Mouse (Mus musculus): ENCODE results near the gene Ptcd2.
A peak's percentile ranks its signal among the peaks of the same experiment; 100 is the strongest.
"Not testable (repeated sequence)": the region's sequence is repeated elsewhere in the genome, so short reads cannot be mapped to it uniquely, and the experiment has no call there.

Gene Ptcd2

GRCm38 (mm10) chr13:99356428-99357265, 12.1 kb upstream of the Ptcd2 start:
- no peak for DNase-seq (ENCODE audit: low spot score in 2 of 2)

- DNase-seq (ENCODE audit: low spot score in 2 of 2), result no peak
These were observed 11.4 kb upstream of the Ptcd2 start for GRCm38 (mm10) chr13:99355861-99356260.

DNA sequence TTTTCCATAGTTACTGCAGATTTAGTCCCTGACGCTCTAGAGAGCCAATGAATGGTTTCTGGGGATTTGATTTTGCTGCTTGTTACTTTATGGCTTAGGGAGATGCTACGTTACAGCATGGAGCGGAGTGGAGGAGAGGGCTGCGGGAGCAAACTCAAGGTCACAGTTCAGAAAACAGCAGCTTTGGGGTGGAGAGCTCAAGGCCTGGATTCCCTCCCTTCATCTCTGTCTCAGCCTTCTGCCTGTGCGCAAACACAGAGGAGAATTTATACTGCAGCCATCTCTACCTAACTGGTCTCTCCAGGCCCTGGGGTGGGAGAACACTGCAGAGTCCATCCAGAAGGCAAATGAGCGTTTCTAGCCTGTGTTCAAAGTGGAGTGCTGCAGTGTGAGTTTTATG, 10.6 kb upstream of the Ptcd2 start:
- DNase-seq (ENCODE audit: low spot score in 2 of 2), result no peak

GRCm38 (mm10) chr13:99353490-99353851, 9.0 kb upstream of the Ptcd2 start:
- no peak for DNase-seq (ENCODE audit: low spot score in 2 of 2)

DNA sequence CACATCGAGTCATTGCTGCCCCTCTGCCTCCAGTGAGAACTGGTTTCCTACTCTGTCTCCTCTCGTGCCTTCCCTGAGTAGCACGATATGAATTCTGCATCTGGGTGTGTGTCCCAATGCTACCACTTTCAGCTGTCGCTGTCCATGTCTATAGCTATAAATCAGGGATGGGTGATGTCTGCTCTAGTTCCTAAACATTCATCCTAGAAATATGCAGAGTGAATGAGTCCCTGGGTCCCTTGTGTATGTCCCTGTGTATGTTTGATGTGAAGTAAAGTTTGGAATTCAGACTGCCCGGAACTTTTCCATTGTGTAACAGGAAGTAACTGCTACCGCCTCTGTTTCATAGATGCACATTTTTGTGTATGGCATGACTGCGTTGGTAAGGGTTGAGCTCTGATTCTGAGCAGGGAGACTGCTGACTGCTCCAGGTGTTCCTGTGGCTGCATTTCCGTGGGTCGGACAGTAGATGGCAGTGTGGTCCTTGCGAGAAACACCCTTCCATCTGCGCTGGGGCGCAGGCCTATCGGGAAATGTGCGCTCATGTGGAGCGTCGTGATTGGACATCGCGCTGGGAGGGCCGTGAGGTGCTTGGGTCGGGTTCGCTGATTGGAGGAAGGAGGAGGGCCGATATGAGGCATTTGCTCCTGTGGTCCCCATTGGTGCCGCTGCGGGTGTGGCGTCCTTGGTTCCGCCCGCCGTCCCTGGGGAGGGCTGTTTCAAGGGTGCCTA, 8.4 kb upstream of the Ptcd2 start:
- peak; percentile 85 to 94 for DNase-seq (ENCODE audit: low spot score in 2 of 2)

DNA sequence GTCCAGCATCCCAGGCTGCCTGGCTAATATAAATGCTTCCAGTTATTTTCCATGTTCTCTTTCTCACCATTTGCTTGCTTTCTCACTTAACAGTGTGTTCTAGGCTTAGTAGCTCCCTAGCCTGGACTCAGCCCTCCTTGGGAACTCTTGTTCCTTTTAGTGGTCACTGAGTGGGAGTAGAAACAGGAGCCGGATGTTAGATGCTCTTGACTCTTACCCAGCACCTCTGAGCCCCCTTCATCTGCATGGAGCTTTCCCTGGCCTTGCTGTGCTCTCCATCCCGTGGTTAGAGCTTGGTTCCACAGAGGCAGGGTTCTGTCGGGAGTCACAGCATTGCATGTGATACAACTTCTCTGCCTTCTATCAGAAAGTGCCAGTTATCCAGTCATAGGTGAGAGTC, 7.1 kb upstream of the Ptcd2 start:
- no peak for DNase-seq (ENCODE audit: low spot score in 2 of 2)

DNA sequence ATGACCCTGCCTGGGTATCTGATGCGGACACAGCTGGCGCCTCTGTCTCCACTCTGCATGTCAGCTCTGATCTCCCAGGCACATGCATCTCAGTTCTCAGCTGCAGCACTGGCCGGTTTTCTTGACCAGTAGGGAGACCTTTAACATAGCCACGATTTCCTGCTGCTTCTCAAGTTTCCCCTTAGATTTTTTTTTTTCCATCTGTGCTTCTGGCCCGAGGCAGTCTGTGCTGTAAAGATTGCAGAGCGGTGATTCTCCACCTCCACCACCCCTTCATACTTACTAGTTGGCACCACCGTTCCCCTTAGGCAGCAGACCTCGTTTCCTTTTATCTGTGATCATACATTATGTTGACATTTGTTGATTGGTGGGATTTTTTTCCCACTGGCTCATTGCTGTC, 6.7 kb upstream of the Ptcd2 start:
- no peak for DNase-seq (ENCODE audit: low spot score in 2 of 2)

GRCm38 (mm10) chr13:99350009-99350408, 5.5 kb upstream of the Ptcd2 start:
- DNase-seq (ENCODE audit: low spot score in 2 of 2), result no peak

GRCm38 (mm10) chr13:99343876-99344598, 468 bp downstream of the Ptcd2 start:
- DNase-seq (ENCODE audit: low spot score in 2 of 2), result no peak

DNA sequence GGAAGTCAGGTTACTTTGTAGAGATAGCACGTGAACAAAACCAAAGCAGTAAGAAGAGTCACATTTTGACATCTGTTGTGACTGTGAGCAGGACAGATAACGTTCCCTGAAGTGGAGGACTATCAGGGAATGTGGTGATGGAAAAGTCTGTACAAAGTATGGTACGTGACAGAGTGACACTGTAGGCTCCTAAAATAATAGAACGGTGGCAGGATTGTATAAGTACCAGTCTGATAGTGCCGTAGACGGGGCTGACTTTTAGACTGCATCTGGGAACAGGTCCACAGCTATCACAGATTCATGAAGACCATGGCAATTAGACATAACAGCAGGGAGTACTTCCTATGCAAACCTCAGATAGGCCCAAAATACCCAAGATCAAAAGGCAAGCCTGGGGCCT, 3.0 kb downstream of the Ptcd2 start:
- no peak for DNase-seq (ENCODE audit: low spot score in 2 of 2)

- DNase-seq (ENCODE audit: low spot score in 2 of 2), result no peak
These were observed 7.0 kb downstream of the Ptcd2 start for GRCm38 (mm10) chr13:99337510-99337909.

DNA sequence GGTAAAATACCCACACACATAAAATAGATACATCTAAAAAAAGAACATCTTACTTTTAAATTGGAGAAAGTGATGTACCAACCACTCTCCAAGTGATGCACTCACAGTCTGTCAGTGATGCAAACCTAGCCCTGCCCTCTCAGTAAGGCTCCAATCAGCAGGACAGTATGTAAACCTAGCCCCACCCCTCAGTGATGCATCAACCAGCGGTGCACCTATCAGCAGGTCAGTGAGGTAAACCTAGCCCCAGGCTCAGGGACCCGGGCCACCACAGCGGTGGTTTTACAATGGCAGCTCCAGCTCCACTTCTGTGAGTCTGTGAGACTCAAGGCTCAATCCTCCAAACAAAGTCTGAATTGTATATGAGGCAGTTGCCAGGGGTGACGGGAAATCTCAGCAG, 13.2 kb downstream of the Ptcd2 start:
- DNase-seq (ENCODE audit: low spot score in 2 of 2), result no peak

GRCm38 (mm10) chr13:99324337-99324685, 20.2 kb downstream of the Ptcd2 start:
- not testable (repeated sequence) for DNase-seq (ENCODE audit: low spot score in 2 of 2)

DNA sequence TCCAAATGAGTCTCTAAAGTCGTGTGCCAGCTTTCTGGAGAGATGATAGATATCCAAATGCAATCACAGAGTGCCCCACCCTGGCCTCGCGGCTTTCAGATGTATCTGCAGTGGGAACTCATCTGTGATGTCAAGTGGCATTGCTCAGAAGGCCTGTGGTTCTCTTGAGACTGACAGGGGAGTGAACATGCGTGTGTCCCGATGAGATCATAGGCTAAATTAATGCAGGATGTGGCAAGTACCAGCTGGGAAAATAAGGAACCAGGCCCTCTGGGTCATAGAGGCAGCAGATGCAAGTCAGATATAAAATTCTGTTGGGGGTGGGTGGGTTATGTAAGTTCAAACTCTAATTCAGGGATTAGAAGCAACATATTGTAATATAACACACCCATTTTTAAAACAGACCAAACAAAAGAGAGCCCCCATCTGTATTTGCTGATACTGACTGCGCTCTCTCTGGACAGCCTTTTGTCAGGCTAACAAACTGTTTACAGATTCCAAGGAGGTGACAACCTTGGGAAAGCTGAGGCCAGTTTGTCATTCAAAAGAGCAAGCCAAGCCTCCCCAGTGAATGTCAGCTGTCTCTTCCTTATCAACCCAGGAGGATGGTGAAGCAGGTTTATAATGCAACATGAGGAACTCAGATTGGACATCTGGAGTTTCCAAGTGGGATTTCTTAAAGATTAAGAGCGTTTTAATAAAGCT, 20.7 kb downstream of the Ptcd2 start:
- no peak for DNase-seq (ENCODE audit: low spot score in 2 of 2)

DNA sequence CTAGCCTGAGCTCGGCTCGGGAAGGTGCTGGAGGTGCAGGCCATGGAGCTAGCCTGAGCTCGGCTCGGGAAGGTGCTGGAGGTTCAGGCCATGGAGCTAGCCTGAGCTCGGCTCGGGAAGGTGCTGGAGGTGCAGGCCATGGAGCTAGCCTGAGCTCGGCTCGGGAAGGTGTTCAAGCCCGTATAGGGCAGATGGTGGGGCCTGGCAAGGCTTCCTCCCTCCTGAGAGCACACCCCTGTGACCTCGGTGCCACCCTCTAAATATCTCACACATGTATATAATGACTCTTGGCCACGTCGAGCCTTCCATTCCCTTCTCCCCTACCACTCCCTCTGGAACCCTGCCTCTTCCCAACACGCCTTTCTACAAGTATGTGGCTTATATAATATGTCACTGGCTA, 21.6 kb downstream of the Ptcd2 start:
- not testable (repeated sequence) for DNase-seq (ENCODE audit: low spot score in 2 of 2)

DNA sequence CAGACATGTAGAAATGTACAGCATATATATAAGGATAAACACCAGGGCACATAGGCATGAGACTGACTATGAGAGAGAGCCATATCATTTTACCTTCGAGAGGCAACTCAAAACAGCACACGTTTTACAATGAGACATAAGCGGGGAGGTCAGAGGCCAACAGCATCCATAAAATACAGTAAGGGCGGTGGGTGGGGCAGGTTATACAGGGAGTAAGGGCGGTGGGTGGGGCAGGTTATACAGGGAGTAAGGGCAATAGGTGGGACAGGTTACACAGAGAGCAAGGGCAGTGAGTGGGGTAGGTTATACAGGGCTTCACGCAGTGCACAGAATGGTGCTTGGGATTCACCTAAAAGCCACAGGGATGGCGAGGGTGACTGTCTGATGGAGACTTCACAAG, 24.1 kb downstream of the Ptcd2 start:
- DNase-seq (ENCODE audit: low spot score in 2 of 2), result no peak

- DNase-seq (ENCODE audit: low spot score in 2 of 2), result peak in 1 of 2 experiments; percentile 12
These were observed 27.4 kb downstream of the Ptcd2 start for GRCm38 (mm10) chr13:99317058-99317457.

DNA sequence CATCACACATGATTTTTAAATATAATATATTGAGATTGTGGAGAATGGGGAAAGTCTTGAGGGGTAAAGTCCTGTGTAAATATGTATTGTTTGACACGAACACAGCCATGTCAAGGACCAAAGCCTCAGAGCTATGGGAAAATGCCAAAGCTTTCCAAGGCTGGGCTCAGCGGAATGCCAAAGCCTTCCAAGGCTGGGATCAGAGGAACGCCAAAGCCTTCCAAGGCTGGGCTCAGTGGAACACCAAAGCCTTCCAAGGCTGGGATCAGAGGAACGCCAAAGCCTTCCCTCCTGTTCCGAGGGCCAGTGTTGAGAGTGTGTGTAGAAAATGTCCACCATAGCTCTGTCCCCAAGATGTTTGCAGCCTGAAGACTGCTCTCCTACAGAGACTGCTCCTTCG, 28.1 kb downstream of the Ptcd2 start:
- no peak for DNase-seq (ENCODE audit: low spot score in 2 of 2)

DNA sequence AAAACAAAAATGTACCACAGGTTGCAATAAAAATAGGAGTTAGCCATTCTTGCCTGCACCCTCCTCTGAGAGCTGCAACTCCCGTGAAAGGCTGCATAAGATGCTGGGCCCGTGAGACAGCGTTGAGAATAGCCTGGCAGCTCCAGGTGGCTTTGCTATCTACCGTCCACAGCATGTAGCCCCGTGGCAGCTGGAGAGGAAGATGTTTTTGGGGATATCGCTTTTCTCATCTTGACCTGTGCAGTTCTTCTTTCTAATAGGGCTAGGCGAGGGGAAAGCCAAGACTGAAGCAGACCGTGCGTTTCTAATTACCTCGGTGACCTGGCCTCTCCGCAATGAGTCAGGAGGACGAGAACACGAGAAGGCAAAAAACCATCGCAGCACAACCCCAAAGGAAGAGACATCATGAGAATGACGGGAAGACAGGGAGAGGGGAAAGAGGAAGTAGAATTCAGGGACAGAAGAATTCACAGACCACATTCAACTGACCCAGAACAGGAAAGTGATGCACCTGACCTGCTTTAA, 29.8 kb downstream of the Ptcd2 start:
- DNase-seq (ENCODE audit: low spot score in 2 of 2), result no peak

DNA sequence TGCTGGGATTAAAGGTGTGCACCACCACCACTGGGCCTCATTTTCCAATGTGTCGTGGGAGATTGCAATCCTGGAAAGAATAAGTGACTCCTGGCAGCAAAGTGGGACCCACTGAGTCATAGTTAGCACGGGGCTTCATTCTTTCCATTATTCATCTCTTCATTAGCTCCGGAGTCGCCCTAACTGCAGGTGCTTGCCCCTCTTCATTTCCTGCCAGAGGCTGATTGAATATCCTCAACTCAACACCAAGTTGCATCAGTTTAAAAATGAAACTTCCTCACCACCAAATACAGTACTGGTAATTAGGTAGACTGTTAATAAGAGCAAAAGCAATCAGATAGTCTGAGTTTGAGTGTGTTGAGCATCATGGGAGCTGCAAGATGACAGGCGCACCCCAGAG, 30.4 kb downstream of the Ptcd2 start:
- DNase-seq (ENCODE audit: low spot score in 2 of 2), result no peak

GRCm38 (mm10) chr13:99308393-99308792, 36.1 kb downstream of the Ptcd2 start:
- DNase-seq (ENCODE audit: low spot score in 2 of 2), result no peak

- DNase-seq (ENCODE audit: low spot score in 2 of 2), result no peak
These were observed 36.6 kb downstream of the Ptcd2 start for GRCm38 (mm10) chr13:99307930-99308359.

Data from urinary bladder, postnatal 36 days (tissue).